8 mouse cellular contexts compared by ENCODE assay signal in genomic region chr2:137109321-137110213, GRCm38 (mm10). TPM values are rescaled to one million over a fixed set of nuclear protein-coding genes. Genes with fewer than 3 reads are reported as not detected.
A peak's percentile ranks its signal among the peaks of the same experiment; 100 is the strongest.
DNase-seq lines count a peak whose midpoint lies in the region; ATAC-seq and TF ChIP-seq lines count a peak whose summit lies in the region.

No protein-coding gene starts in this region.

- H3K36me3 ChIP-seq in forebrain, embryonic 10.5 days (replicated peaks), result peaks cover 25% of the 10 kb centered on the region
- no peaks in the 10 kb centered on the region for H3K36me3 ChIP-seq in hindbrain, embryonic 11.5 days (ENCODE audit: control insufficient read depth, insufficient read depth, low read length)
- H3K36me3 ChIP-seq in midbrain, embryonic 10.5 days, result peaks cover 49% of the 10 kb centered on the region

- no peak overlapping the region for H3K9ac ChIP-seq in hindbrain, embryonic 11.5 days (ENCODE audit: low read depth, low read length)

- TF ChIP-seq CTCF in left cerebral cortex, adult 2 months (IDR thresholded peaks at IDR 0.05), result no peak

- no peak overlapping the region for H3K4me3 ChIP-seq in left cerebral cortex, adult 2 months
- H3K4me3 ChIP-seq in forebrain, embryonic 10.5 days, result peak overlapping the region; percentile 79
- no peak overlapping the region for H3K4me3 ChIP-seq in hindbrain, embryonic 11.5 days (ENCODE audit: low read depth, low read length)
- peak overlapping the region; percentile 81 for H3K4me3 ChIP-seq in midbrain, embryonic 10.5 days

- peaks cover 91% of the 10 kb centered on the region for H3K4me1 ChIP-seq in forebrain, embryonic 10.5 days
- H3K4me1 ChIP-seq in hindbrain, embryonic 11.5 days (replicated peaks; ENCODE audit: control insufficient read depth, insufficient read depth, low read length), result peaks cover 11% of the 10 kb centered on the region
- peaks cover 98% of the 10 kb centered on the region for H3K4me1 ChIP-seq in midbrain, embryonic 10.5 days

- 27% methylated on average over 15 of the region's 15 CpGs for WGBS in forebrain, embryonic 10.5 days
- 37% methylated on average over 15 of the region's 15 CpGs for WGBS in hindbrain, embryonic 11.5 days
- WGBS in midbrain, embryonic 10.5 days, result 28% methylated on average over 15 of the region's 15 CpGs

- H3K27me3 ChIP-seq in forebrain, embryonic 10.5 days (ENCODE audit: poor library complexity, severe bottlenecking), result peaks cover 28% of the 10 kb centered on the region
- H3K27me3 ChIP-seq in hindbrain, embryonic 11.5 days (ENCODE audit: control insufficient read depth, insufficient read depth, low read length), result no peaks in the 10 kb centered on the region
- H3K27me3 ChIP-seq in midbrain, embryonic 10.5 days (ENCODE audit: low read depth, poor library complexity, severe bottlenecking), result no peaks in the 10 kb centered on the region; the same call in 1 of the 2 replicates

- no peaks in the 10 kb centered on the region for H3K9me3 ChIP-seq in forebrain, embryonic 10.5 days
- no peaks in the 10 kb centered on the region for H3K9me3 ChIP-seq in hindbrain, embryonic 11.5 days (ENCODE audit: control insufficient read depth, low read length)
- H3K9me3 ChIP-seq in midbrain, embryonic 10.5 days (replicated peaks), result no peaks in the 10 kb centered on the region

- no peak overlapping the region; the same call in 1 of the 2 replicates for H3K4me2 ChIP-seq in hindbrain, embryonic 11.5 days (replicated peaks; ENCODE audit: low read depth, low read length)

- ATAC-seq in hindbrain, embryonic 11.5 days (ENCODE audit: low FRiP score), result peak; percentile 28

- DNase-seq in left cerebral cortex, postnatal 4 days, result peak; percentile 67
- DNase-seq in left cerebral cortex, adult 2 months (ENCODE audit: extremely low spot score in 1 of 2, low spot score in 2 of 2), result no peak
- DNase-seq in forebrain, embryonic 10.5 days (ENCODE audit: extremely low spot score, low spot score), result peak; percentile 68
- no peak for DNase-seq in hindbrain, embryonic 11.5 days (ENCODE audit: low spot score)
- DNase-seq in midbrain, embryonic 10.5 days (ENCODE audit: low spot score), result no peak
- no peak for DNase-seq in layer of hippocampus, postnatal 14 days (ENCODE audit: low spot score in 2 of 2)
- no peak for DNase-seq in thymus, postnatal 4 days
- DNase-seq in cerebellum, postnatal 25 days, result no peak

- H3K27ac ChIP-seq in left cerebral cortex, adult 2 months, result no peak overlapping the region
- H3K27ac ChIP-seq in forebrain, embryonic 10.5 days, result peak overlapping the region; percentile 82
- no peak overlapping the region; the same call in 1 of the 2 replicates for H3K27ac ChIP-seq in hindbrain, embryonic 11.5 days (ENCODE audit: low read depth, low read length)
- H3K27ac ChIP-seq in midbrain, embryonic 10.5 days (replicated peaks), result peak overlapping the region; percentile 83

- intact Hi-C loops in left cerebral cortex, postnatal 4 days (cut with DNase I), result loop anchor here (5.0 kb wide), 2 partner anchors 197 to 833 kb away; no protein-coding TSS in a partner anchor
- intact Hi-C loops in left cerebral cortex, adult 2 months (cut with DNase I), result no loop called here

RNA-seq across cellular contexts. Expression of gene Jag1, which starts 6.9 kb away (rescaled TPM):
- total RNA-seq in left cerebral cortex, postnatal 4 days (2021), result 1 to 10 TPM; 9.5 to 9.6 TPM
- 1 to 10 TPM; 5.2 to 6.7 TPM for total RNA-seq in left cerebral cortex, adult 2 months (2021)
- polyA plus RNA-seq in forebrain, embryonic 10.5 days (2016; fragmentation: Nextera tagmentation; extraction: Ambion mirVana), result 18.9 and 20.4 TPM in 2 replicates
- 21.3 and 22.1 TPM in 2 replicates for polyA plus RNA-seq in hindbrain, embryonic 11.5 days (2014; fragmentation: Nextera tagmentation; extraction: Ambion mirVana)
- polyA plus RNA-seq in midbrain, embryonic 10.5 days (2016; fragmentation: Nextera tagmentation; extraction: Ambion mirVana), result 38.9 and 42.4 TPM in 2 replicates
- 1 to 10 TPM; 9.2 to 9.7 TPM for total RNA-seq in layer of hippocampus, postnatal 14 days (2021)

Comparison
In these comparisons a context has a peak if more than half of its experiments do, and no peak if none do; other contexts are left out.
1. DNase-seq: peak in left cerebral cortex, postnatal 4 days (single experiment) and forebrain, embryonic 10.5 days (single experiment); none in left cerebral cortex, adult 2 months (0 of 2), hindbrain, embryonic 11.5 days (single experiment), midbrain, embryonic 10.5 days (single experiment), layer of hippocampus, postnatal 14 days (0 of 2), thymus, postnatal 4 days (single experiment) and cerebellum, postnatal 25 days (0 of 2).
2. H3K27ac ChIP-seq: peak in forebrain, embryonic 10.5 days (single experiment) and midbrain, embryonic 10.5 days (single experiment); none in left cerebral cortex, adult 2 months (single experiment) and hindbrain, embryonic 11.5 days (single experiment).
3. H3K4me3 ChIP-seq: peak in forebrain, embryonic 10.5 days (single experiment) and midbrain, embryonic 10.5 days (single experiment); none in left cerebral cortex, adult 2 months (single experiment) and hindbrain, embryonic 11.5 days (single experiment).